Mouse (Mus musculus): ENCODE measurements around the gene Mxra8.

The Mxra8 gene

GRCm38 (mm10) chr4:155837404-155838010, 2.0 kb upstream of the Mxra8 start:
- no peak for DNase-seq (ENCODE audit: low read depth)

GRCm38 (mm10) chr4:155838187-155839153, 1.0 kb upstream of the Mxra8 start:
- no peak for DNase-seq (ENCODE audit: low read depth)

- DNase-seq (ENCODE audit: low read depth), result peak; percentile 40
Observed at GRCm38 (mm10) chr4:155840076-155841002, 859 bp downstream of the Mxra8 start.

GRCm38 (mm10) chr4:155841003-155841454, 1.5 kb downstream of the Mxra8 start:
- DNase-seq (ENCODE audit: low read depth), result peak; percentile 91

- DNase-seq (ENCODE audit: low read depth), result no peak
Observed at GRCm38 (mm10) chr4:155841651-155842270, 2.3 kb downstream of the Mxra8 start.

- DNase-seq (ENCODE audit: low read depth), result no peak
Observed at GRCm38 (mm10) chr4:155843231-155843630, 3.8 kb downstream of the Mxra8 start.

GRCm38 (mm10) chr4:155846871-155847578, 7.5 kb downstream of the Mxra8 start, which contains the start of gene Dvl1:
Dvl1 (plus strand) TSS chr4:155847402.
- peak; percentile 93 for DNase-seq (ENCODE audit: low read depth)

GRCm38 (mm10) chr4:155847591-155848352, 8.3 kb downstream of the Mxra8 start:
- DNase-seq (ENCODE audit: low read depth), result peak; percentile 62

GRCm38 (mm10) chr4:155848434-155849095, 9.1 kb downstream of the Mxra8 start:
- no peak for DNase-seq (ENCODE audit: low read depth)

GRCm38 (mm10) chr4:155849391-155849790, 9.9 kb downstream of the Mxra8 start:
- no peak for DNase-seq (ENCODE audit: low read depth)

- DNase-seq (ENCODE audit: low read depth), result no peak
Observed at GRCm38 (mm10) chr4:155849792-155850451, 10.4 kb downstream of the Mxra8 start.

- DNase-seq (ENCODE audit: low read depth), result no peak
Observed at GRCm38 (mm10) chr4:155851368-155851767, 11.9 kb downstream of the Mxra8 start.

- no peak for DNase-seq (ENCODE audit: low read depth)
Observed at GRCm38 (mm10) chr4:155851951-155852411, 12.5 kb downstream of the Mxra8 start.

GRCm38 (mm10) chr4:155853421-155853820, 13.9 kb downstream of the Mxra8 start:
- DNase-seq (ENCODE audit: low read depth), result no peak

- DNase-seq (ENCODE audit: low read depth), result no peak
Observed at GRCm38 (mm10) chr4:155854991-155855390, 15.5 kb downstream of the Mxra8 start.

GRCm38 (mm10) chr4:155856071-155856470, 16.6 kb downstream of the Mxra8 start:
- DNase-seq (ENCODE audit: low read depth), result no peak

- DNase-seq (ENCODE audit: low read depth), result no peak
Observed at GRCm38 (mm10) chr4:155856881-155857280, 17.4 kb downstream of the Mxra8 start.

GRCm38 (mm10) chr4:155859318-155859717, 19.8 kb downstream of the Mxra8 start:
- DNase-seq (ENCODE audit: low read depth), result no peak

GRCm38 (mm10) chr4:155861787-155862186, 22.3 kb downstream of the Mxra8 start:
- DNase-seq (ENCODE audit: low read depth), result no peak

All from induced T-regulatory cell, adult 2 months (primary cell).